Mouse (Mus musculus) Patski (cell line): ENCODE results near the gene Vwa2. TPM values are rescaled to one million over a fixed set of nuclear protein-coding genes. Genes with fewer than 3 reads are reported as not detected.

Experiments used
- ATAC-seq: fragments of 100-300 bp; one replicate; pipeline ENCODE4 v1.8.0; 2021
- CTCF ChIA-PET: fragments of 350-600 bp; sonication (Branson Sonifier 250); formaldehyde crosslinking; loops from one replicate; lab custom pipeline; 2022; ENCODE audit warnings: inconsistent platforms; lab: Charles Lee
- POLR2A ChIA-PET: fragments of 350-600 bp; sonication (Branson Sonifier 250); formaldehyde crosslinking; loops from one replicate; lab custom pipeline; 2022; ENCODE audit warnings: antibody characterized with exemption, inconsistent platforms; lab: Charles Lee
- DNase-seq: peaks from one replicate; pipeline ENCODE4 v3.0.0-alpha.2; 2011; ENCODE audit warnings: low read depth, low spot score
- H3K27me3 ChIP-seq: fragments of 371-371 bp; one replicate; pipeline ENCODE4 v1.5.1; 2021
- CTCF ChIP-seq: fragments of 100-300 bp; IDR thresholded peaks from one replicate; pipeline ENCODE4 v1.5.1; 2021
- in situ Hi-C: fragments of 300-500 bp; cut with MboI; formaldehyde crosslinking; loops from 3 replicates; pipeline ENCODE4 v1.11.1; 2018; ENCODE audit warnings: low pct_unique_long_range_greater_than_20kb, mixed read lengths
- polyA plus RNA-seq: library from polyadenylated mRNA; unstranded; gene quantifications from one replicate; pipeline ENCODE4 v1.2.3, GENCODE M21; 2021

Vwa2 gene
- polyA plus RNA-seq, 1 experiment from 2014 or later = 1.8 TPM

- ATAC-seq (no peak), DNase-seq (no peak)
- no peak for TF ChIP-seq CTCF
- ChIA-PET CTCF (interaction anchor here (0.6 to 6.1 kb wide), 12 partner anchors 9 to 113 kb away, joined by 3 to 59 read pairs (median 5); partner anchors contain the start of gene Afap1l2), POLR2A (no interaction called here)
- in situ Hi-C loops = loop anchor here (5.0 to 10.0 kb wide), 2 partner anchors 96 to 483 kb away; no protein-coding TSS in a partner anchor
- H3K27me3 ChIP-seq = no peaks in the 10 kb centered on the region
Observed at GRCm38 (mm10) chr19:56907850-56908249, 33.8 kb downstream of the Vwa2 start.

GRCm38 (mm10) chr19:56908472-56909270 is 34.6 kb downstream of the Vwa2 start:
- in situ Hi-C loops = loop anchor here (5.0 to 10.0 kb wide), 2 partner anchors 96 to 484 kb away; no protein-coding TSS in a partner anchor
- ATAC-seq = no peak

GRCm38 (mm10) chr19:56910561-56910960 is 36.5 kb downstream of the Vwa2 start:
- no peak for TF ChIP-seq CTCF
- H3K27me3 ChIP-seq = no peaks in the 10 kb centered on the region
- POLR2A ChIA-PET = interaction anchor here (0.7 kb wide), 1 partner anchor 110 kb away, joined by 3 read pairs; no protein-coding TSS in a partner anchor
- ATAC-seq = no peak
- DNase-seq = no peak
- CTCF ChIA-PET = interaction anchor here (0.8 to 6.1 kb wide), 5 partner anchors 9 to 102 kb away, joined by 3 to 59 read pairs (median 3); no protein-coding TSS in a partner anchor
- in situ Hi-C loops = no loop called here

More at GRCm38 (mm10) chr19:56908472-56909270, 34.6 kb downstream of the Vwa2 start:
- POLR2A ChIA-PET = interaction anchor here (0.9 to 1.3 kb wide), 3 partner anchors 10 to 90 kb away, joined by 3 to 5 read pairs (median 3); partner anchors contain the start of gene Ccdc186
- TF ChIP-seq CTCF = no peak
- no peaks in the 10 kb centered on the region for H3K27me3 ChIP-seq
- CTCF ChIA-PET = interaction anchor here (0.6 to 6.1 kb wide), 10 partner anchors 10 to 114 kb away, joined by 3 to 59 read pairs (median 6); partner anchors contain the start of gene Afap1l2
- no peak for DNase-seq

GRCm38 (mm10) chr19:56913761-56914160 is 39.7 kb downstream of the Vwa2 start:
- CTCF ChIA-PET = no interaction called here
- POLR2A ChIA-PET = interaction anchor here (0.5 kb wide), 1 partner anchor 230 kb away, joined by 4 read pairs; no protein-coding TSS in a partner anchor
- no peaks in the 10 kb centered on the region for H3K27me3 ChIP-seq
- DNase-seq (no peak), ATAC-seq (no peak)
- in situ Hi-C loops = no loop called here
- TF ChIP-seq CTCF = no peak

GRCm38 (mm10) chr19:56914658-56915057 is 40.6 kb downstream of the Vwa2 start:
- no peak for ATAC-seq
- ChIA-PET CTCF (no interaction called here), POLR2A (no interaction called here)
- in situ Hi-C loops = no loop called here
- DNase-seq = no peak
- TF ChIP-seq CTCF = no peak
- no peaks in the 10 kb centered on the region for H3K27me3 ChIP-seq

- ChIA-PET CTCF (interaction anchor here (1.7 kb wide), 1 partner anchor 116 kb away, joined by 3 read pairs; no protein-coding TSS in a partner anchor), POLR2A (no interaction called here)
- in situ Hi-C loops = no loop called here
- no peak for TF ChIP-seq CTCF
- DNase-seq = no peak
- ATAC-seq = no peak
- H3K27me3 ChIP-seq = no peaks in the 10 kb centered on the region
Observed at GRCm38 (mm10) chr19:56915084-56915483, 41.0 kb downstream of the Vwa2 start.

- ChIA-PET POLR2A (interaction anchor here (0.7 to 1.9 kb wide), 5 partner anchors 20 to 114 kb away, joined by 3 to 5 read pairs (median 4); partner anchors contain the start of gene Afap1l2), CTCF (interaction anchor here (0.6 to 2.4 kb wide), 15 partner anchors 9 to 201 kb away, joined by 3 to 10 read pairs (median 4); partner anchors contain the start of gene Afap1l2)
- TF ChIP-seq CTCF = peak; percentile 98
- ATAC-seq = peak; percentile 94
- DNase-seq = peak; percentile 89
- no peaks in the 10 kb centered on the region for H3K27me3 ChIP-seq
- in situ Hi-C loops = loop anchor here (5.0 kb wide), 1 partner anchor 88 kb away; the partner anchor contains the start of gene Afap1l2
Observed at GRCm38 (mm10) chr19:56919628-56920027, 45.6 kb downstream of the Vwa2 start.

GRCm38 (mm10) chr19:56920232-56920631 is 46.2 kb downstream of the Vwa2 start:
- DNase-seq (no peak), ATAC-seq (peak; percentile 6)
- in situ Hi-C loops = loop anchor here (5.0 kb wide), 1 partner anchor 87 kb away; the partner anchor contains the start of gene Afap1l2
- H3K27me3 ChIP-seq = no peaks in the 10 kb centered on the region
- ChIA-PET POLR2A (interaction anchor here (1.2 to 1.9 kb wide), 4 partner anchors 10 to 88 kb away, joined by 3 to 5 read pairs (median 4); partner anchors contain the start of gene Afap1l2), CTCF (interaction anchor here (0.6 to 2.4 kb wide), 13 partner anchors 9 to 200 kb away, joined by 3 to 10 read pairs (median 4); partner anchors contain the start of gene Afap1l2)
- TF ChIP-seq CTCF = no peak

GRCm38 (mm10) chr19:56921744-56922143 is 47.7 kb downstream of the Vwa2 start:
- DNase-seq (no peak), ATAC-seq (no peak)
- in situ Hi-C loops = loop anchor here (5.0 kb wide), 1 partner anchor 86 kb away; the partner anchor contains the start of gene Afap1l2
- H3K27me3 ChIP-seq = no peaks in the 10 kb centered on the region
- TF ChIP-seq CTCF = no peak
- ChIA-PET CTCF (interaction anchor here (1.0 to 2.4 kb wide), 5 partner anchors 7 to 110 kb away, joined by 3 to 10 read pairs (median 3); partner anchors contain the start of gene Afap1l2), POLR2A (interaction anchor here (0.6 kb wide), 1 partner anchor 84 kb away, joined by 6 read pairs; no protein-coding TSS in a partner anchor)

- no peak for ATAC-seq
- in situ Hi-C loops = no loop called here
- POLR2A ChIA-PET = interaction anchor here (1.3 kb wide), 1 partner anchor 9 kb away, joined by 3 read pairs; no protein-coding TSS in a partner anchor
- CTCF ChIA-PET = interaction anchor here (0.9 to 2.6 kb wide), 5 partner anchors 9 to 102 kb away, joined by 3 to 10 read pairs (median 6); no protein-coding TSS in a partner anchor
- no peaks in the 10 kb centered on the region for H3K27me3 ChIP-seq
- DNase-seq = no peak
- TF ChIP-seq CTCF = no peak
Observed at GRCm38 (mm10) chr19:56929392-56929791, 55.3 kb downstream of the Vwa2 start.
